Mouse (Mus musculus) G1E (cell line): ENCODE measurements at regions not wholly inside any gene's neighbourhood (a gene's known extent, or its start where the extent isn't known, plus 50 kb on each side); places are given as distances from the start of the nearest gene placed in this dataset.

Experiments
- CTCF ChIP-seq: IDR thresholded peaks from 2 replicates; pipeline ENCODE4 v1.5.1; 2012; ENCODE audit warnings: low read depth, low read length, inconsistent platforms, mixed read lengths
- POLR2AphosphoS5 ChIP-seq: IDR thresholded peaks from 2 replicates; pipeline ENCODE4 v1.6.1; 2012; ENCODE audit warnings: low read depth, low read length, inconsistent platforms; ENCODE audit not compliant: insufficient replicate concordance

DNA sequence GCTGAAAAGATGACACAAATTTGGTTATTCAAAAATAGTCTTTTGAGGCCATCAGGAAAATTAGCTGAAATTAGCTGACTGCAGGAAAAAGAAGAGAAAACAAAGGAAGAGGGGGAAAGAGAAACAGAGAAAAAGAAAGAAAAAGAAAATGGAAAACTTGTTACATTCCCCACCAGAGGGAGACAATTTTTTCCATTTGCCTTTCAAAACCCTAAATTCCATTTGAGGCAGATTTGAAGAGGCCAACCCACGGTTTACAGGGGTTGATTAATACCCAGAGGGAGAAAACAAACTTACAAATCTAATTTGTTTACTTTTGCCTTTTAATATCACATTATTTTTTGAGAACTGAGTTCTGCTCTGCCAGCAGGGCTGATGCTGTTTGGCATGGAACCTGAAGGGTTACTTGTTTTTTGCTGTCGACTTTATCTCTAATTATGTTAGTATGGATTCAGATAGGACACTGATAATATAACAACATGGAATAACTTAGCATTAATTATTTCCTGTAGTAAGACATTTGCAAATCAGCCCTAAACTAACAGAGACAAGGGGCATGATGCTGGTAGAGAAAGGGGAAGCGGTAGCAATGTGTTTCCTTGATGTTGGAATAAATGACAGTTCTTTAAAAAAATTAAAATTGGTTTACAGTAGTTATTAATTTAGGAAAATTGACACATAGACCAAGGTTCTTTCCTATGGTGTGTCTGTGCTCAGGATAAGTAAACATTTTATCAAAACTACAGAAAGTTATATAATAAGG lies 114.4 kb upstream of the Pkn2 start:
- TF ChIP-seq CTCF (no peak), POLR2AphosphoS5 (no peak)
